Mouse (Mus musculus) testis, postnatal 10 days (tissue): ENCODE results near the gene Saa3.
A peak's percentile ranks its signal among the peaks of the same experiment; 100 is the strongest.
"Not testable (repeated sequence)": the region's sequence is repeated elsewhere in the genome, so short reads cannot be mapped to it uniquely, and the experiment has no call there.

Source experiments
- DNase-seq: peaks from one replicate; pipeline ENCODE4 v3.0.0; 2021; ENCODE audit warnings: low spot score

Saa3 gene

DNA sequence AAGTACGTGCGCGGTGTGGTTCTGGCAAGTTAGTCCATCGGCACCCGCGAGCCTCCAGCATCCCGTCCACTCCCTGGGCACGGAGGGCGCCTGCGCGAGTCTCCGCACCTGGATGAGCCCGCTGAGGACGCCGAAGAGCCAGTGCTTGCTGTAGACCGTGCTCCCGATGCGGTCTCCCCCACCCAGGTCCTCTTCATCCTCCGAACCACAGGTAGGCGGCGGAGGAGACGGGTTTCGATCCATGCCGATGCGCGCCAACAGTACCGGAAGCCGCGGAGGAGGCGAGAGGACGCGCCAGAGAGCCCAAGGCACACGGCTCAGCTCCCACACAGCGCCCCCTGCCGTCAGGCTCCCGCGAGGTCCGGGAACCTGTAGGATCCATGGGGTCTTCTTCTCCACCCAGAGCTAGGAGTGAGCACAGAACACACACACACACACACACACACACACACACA lies 5.1 kb downstream of the Saa3 start, which contains the start of gene Saal1:
TSS of gene Saal1 (minus strand) at position 291 of the 455 bp plus-strand sequence.
- DNase-seq, result peak; percentile 95

- DNase-seq, result no peak
Observed at GRCm38 (mm10) chr7:46700521-46701025, 14.9 kb downstream of the Saa3 start.

GRCm38 (mm10) chr7:46696754-46697153 lies 18.7 kb downstream of the Saa3 start:
- DNase-seq, result no peak

DNA sequence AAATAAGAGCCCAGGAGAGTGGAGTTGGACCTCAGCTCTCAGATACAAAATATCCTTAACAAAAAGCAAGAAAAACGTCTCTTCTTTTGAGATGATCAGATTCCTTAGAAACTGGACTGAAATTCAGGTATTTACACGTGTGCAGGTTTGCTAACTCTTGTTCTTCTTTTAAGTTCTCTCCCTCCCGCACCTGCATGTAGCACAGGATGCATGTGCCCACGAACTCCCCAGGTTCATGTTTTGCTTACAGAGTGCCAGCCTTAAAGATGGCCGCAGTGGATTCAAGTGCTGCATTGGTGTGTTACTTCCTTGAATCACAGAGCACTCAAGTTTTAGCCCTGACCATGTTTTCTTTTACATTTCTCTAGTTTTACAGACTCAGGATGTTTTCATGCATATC lies 28.7 kb downstream of the Saa3 start:
- no peak for DNase-seq

- no peak for DNase-seq
Observed at GRCm38 (mm10) chr7:46680732-46681131, 34.8 kb downstream of the Saa3 start.

DNA sequence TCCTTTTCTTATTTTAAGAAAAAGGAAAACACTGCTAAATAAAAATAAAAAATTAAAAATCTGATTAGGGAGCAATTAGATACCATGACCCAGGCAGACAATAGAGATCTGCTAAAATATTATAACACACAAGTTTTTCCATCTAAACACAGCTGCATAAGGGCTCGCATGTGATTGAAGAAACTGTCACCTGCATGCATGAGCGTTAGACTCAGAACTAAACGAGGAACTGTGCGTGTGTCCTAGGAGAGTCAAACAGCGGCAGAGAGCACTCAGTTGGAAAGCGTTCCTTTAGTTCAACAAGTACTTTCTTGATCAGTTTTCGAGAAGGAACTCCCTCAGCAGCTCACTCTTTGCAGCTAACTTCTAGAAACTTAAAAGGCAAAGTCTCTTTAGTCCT lies 36.5 kb downstream of the Saa3 start:
- DNase-seq, result not testable (repeated sequence)

- DNase-seq, result no peak
Observed at GRCm38 (mm10) chr7:46678417-46678816, 37.1 kb downstream of the Saa3 start.

DNA sequence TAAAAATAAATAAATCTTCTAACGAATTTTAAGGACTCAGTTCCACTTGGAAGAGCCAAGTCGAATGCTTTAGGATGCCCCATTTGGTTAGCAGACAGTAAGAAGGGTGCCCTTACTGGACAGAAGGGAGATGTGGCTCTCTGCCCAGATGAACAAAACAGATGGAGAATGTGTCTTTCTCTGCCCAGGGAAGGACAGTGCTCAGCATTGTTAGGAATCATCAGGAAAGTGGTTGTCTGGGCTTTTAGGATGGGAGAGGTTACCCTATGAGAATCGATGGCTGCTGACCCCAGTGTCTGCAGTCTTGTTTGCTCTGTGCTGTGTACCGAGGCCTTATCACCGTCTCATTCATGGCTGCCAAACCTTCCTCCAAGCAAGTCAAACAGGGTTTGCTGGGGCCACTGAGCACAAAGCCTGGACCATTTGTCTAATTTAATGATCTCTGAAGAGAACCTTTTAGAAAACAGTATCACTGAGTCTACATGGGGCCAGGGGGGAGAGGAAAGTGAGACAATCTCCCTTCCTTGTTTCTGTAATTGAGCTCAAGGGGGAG lies 38.6 kb downstream of the Saa3 start:
- no peak for DNase-seq

DNA sequence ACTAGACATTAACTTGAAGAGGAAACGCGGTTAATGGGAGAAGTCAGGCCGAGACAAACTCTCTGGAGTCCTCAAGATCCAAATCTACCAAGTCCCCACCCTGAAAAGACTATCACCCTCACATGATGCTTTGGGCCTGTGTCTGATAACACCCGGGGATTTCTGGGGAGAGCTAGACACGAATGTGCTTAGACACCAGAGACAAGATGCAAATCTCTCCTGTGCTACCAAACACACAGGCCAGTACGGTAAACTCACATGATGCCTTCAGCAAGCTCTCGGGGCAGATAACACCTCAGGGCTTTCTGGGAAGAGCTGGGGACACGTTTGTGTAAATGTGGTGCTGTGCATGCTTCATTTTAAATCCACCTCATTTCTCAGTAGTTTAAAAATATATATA lies 39.6 kb downstream of the Saa3 start:
- no peak for DNase-seq

- no peak for DNase-seq
Observed at GRCm38 (mm10) chr7:46675061-46675460, 40.4 kb downstream of the Saa3 start.

- no peak for DNase-seq
Observed at GRCm38 (mm10) chr7:46672160-46672672, 43.3 kb downstream of the Saa3 start, which contains the start of gene Tph1. Tph1 (minus strand) TSS chr7:46672537.

DNA sequence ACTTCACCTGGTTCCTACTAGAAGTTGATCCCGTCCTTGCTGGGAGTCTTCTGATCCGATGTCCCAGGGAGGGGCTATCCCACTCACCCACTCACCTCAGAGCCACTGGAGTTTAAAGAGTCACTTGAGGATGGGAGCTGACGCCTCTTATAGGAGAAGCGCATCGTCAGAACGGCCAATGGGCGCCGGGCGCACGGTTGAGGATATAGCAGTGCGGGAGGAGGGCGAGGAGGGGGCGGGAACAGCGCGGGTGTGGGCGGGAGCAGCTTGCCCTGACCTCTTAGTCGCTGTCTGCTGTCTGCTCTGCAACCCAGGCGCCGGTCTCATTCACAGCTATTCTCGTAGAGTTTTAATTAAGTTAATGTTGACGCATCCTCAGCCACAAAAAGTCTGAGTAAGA lies 48.2 kb downstream of the Saa3 start:
- no peak for DNase-seq

GRCm38 (mm10) chr7:46665236-46665635 lies 50.3 kb downstream of the Saa3 start:
- peak; percentile 54 for DNase-seq
